Mouse (Mus musculus): ENCODE results near the gene Mrps17.
"Not testable (repeated sequence)": the region's sequence is repeated elsewhere in the genome, so short reads cannot be mapped to it uniquely, and the experiment has no call there.

Gene Mrps17

DNA sequence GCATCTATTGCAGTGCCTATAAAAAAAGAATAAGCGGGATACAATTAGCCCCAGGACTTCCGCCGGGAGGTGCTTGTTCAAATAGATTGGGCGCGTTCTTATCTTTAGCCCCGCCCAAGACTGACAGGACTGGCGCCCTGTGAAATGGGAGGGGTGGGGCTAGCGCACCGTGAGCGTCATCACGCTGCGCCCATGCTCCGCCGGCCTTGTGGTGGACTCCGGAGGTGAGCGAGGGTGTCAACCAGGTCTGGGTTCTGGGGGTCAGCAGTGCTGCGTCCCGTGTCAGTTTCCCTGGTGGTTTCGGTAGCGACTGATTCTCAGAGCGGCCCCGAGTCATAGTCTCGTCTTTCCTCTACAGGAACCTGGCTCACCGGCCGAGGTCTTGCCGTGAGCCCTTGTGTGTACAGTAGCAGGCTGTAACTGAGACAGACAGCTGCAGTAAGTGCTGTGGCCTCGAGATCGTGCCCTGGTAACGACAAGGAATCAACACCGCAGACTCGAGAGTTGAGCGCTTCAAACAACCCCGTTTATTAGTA is at the start of gene Mrps17:
Gene Mrps17, plus strand, starts transcription at position 172 of the 536 bp plus-strand sequence.
- peak; percentile 99 for DNase-seq (ENCODE audit: low read depth, low spot score)

DNA sequence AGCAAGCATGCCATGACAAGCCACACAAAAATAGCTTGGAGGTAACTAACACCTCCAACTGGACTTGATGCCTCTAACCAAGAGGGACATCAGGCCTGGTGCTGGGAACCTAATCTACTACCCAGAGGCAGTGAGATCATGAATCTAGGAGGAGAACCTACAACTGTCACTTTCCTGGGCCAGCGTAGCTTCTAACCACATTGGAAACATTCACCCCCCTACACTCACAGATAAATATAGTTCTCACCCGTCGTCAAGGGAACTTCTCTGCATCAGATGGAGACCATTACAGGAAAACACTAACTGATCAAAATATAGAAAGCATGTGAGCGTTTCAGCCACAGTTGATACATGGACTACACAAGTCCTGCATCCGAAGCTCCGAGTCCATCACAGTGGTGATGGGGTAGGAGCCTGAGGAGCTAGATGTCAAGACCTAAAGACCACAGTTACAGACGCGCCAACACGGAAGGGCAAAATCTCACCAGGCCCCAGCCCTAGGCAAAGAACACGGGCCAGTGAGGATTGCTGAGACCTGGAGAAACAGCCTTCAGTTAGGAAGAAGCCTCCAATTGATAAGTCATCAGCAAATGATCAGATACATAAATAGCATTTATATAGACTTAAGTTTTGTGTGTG is 48.9 kb upstream of the Mrps17 start:
- DNase-seq (ENCODE audit: low read depth, low spot score): no peak

DNA sequence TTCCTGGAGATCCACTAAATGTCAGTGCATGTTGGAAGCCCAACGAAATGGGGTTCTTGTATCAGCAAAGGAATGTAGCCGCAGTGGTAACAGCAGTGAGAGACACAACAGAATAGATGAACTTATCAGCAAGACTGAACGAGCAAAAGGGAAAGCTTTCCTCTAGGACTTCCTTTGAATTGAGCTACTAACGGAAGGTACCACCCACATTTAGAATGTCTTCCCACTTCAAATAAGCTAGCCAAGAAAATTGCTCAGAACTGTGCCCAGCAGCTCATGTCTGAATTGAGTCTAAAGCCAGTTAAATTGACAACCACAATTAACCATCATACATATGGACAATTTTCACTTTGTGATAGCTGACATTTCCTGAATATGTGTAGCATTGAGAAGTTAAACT is 47.4 kb upstream of the Mrps17 start:
- no peak for DNase-seq (ENCODE audit: low read depth, low spot score)

DNA sequence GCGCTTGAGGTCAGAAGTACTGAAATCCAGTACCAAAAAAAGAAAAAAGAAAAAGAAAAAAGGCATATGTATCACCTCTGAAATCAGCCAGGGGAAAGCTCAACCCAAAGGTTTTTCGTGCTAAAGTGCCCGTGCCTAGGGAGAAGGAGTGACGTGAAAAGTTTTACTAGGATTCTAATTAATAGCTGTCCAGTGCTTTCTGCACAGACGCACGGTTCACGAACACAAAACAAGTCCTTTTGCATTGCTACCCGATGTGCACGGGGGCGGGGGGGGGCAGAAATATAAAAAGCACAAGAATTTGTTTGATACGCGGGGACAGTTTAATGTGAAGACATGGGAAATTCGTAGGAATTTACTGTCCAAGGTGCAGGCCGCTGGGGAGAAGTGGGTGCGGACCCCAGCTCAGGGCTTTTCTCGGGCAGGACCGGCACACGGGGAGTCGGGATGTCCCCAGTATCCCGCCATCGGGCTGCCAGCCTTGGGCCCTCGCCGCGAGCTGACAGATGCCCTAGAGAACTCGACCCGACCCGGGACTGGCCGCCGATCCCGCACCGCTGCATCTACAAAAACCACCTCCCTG is 45.8 kb upstream of the Mrps17 start:
- no peak for DNase-seq (ENCODE audit: low read depth, low spot score)

DNA sequence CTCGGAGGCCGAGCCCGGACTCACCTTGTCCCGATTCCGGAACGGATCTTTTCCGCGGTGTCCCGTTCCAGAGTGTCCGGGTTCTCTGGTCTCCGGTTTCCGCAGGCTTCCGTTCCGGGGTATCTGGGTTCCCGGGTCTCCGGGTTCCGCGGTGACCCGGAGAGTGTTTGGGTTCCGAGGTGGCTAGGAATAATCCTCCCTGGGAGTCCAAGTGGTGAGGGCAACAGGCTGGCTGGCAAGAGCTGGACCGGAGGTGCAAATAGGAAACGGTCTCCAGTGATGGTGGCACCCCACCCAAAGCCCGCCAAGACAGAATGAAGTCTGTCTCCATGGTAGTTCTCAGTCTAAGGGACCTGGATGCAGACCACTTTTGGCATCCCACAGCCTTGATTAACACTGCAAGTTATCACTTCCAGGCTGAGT is 45.2 kb upstream of the Mrps17 start, which contains the start of gene Zfp11:
Gene Zfp11, minus strand, starts transcription at position 64 of the 423 bp plus-strand sequence.
- peak; percentile 72 for DNase-seq (ENCODE audit: low read depth, low spot score)

DNA sequence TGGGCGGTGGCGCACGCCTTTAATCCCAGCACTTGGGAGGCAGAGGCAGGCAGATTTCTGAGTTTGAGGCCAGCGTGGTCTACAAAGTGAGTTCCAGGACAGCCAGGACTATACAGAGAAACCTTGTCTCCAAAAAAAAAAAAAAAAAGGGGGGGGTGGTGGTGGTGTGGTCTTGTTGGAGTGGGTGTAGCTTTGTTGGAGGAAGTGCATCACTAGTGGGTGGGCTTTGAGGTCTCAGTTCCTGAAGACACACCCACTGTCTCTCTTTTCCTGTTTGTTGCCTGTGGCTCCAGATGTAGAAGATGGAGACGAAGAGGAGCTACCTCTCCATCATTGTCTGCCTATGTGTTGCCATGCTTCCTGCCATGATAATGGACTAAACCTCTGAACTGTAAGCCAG is 30.2 kb upstream of the Mrps17 start:
- DNase-seq (ENCODE audit: low read depth, low spot score): not testable (repeated sequence)

DNA sequence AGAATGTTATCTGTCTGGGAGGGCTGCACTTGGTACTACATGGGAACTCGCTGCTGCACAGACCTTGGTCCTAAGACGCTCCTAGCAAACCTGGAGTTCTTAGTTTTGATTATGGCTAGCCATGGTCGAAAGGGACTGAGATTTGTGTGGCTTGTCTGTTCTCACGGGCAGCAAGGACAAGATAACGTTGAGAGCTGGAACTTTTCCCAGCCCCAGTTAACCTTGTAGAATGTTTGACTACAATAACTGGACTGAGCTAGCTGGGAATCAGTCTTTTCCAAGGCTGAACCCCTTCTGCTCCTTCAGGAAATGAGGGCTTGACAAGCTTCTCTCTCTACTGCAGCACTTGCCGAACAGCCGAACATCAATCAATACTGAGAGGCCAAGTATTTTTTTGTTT is 27.7 kb upstream of the Mrps17 start:
- no peak for DNase-seq (ENCODE audit: low read depth, low spot score)

DNA sequence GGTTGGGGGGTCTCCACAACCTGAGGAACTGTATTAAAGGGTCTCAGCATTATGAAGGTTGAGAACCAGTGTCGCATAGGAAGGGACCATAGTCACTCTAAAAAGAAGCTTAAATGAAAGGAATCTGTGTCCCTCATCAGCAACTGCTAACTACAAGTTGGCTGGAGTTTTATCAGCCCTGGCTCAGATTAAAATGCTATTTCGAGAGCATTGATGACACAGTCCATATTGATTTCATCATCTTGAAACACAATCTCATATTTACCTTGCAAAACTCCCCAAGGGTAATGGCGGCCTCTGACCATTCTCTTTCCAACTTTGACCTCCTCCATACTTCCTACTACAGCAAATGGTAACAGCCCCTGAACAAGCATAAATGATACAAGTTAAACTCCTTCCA is 24.8 kb upstream of the Mrps17 start:
- DNase-seq (ENCODE audit: low read depth, low spot score): no peak

DNA sequence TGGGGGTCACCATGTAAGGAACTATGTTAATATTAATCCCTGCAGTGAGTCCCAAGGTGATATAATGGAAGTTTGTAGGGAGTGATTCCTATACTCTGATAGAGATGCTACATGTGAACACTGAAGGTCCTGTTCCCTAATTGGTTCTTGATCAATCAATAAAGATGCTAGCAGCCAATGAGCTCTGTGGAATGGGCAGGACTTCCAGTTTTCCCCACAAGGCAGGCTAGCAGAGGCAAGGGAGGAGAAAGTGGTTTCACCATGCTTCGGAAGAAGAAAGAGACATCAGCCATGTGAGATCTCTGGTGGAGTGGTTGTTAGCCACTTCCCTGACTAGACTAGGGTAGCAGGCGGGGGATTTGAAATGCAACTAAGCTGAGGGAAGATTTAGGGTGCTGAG is 14.8 kb upstream of the Mrps17 start:
- DNase-seq (ENCODE audit: low read depth, low spot score): peak; percentile 72

DNA sequence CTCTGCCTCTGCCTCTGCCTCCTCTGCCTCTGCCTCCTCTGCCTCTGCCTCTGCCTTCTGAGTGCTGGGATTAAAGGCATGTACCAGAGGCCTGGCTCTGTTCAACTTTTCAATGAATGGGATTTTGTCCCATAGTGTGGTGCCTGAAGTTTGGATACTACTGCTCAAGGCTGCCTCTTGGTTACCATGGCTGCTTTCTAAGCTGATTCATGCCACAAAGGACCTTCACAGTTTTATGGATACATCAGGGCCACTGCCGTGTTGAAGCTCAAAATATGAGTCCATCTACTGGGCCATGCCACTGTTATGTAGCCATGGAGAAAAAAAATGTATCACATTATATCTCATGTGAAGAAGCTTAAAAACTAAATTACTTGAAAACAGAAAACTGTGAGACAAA is 13.6 kb upstream of the Mrps17 start:
- no peak for DNase-seq (ENCODE audit: low read depth, low spot score)

DNA sequence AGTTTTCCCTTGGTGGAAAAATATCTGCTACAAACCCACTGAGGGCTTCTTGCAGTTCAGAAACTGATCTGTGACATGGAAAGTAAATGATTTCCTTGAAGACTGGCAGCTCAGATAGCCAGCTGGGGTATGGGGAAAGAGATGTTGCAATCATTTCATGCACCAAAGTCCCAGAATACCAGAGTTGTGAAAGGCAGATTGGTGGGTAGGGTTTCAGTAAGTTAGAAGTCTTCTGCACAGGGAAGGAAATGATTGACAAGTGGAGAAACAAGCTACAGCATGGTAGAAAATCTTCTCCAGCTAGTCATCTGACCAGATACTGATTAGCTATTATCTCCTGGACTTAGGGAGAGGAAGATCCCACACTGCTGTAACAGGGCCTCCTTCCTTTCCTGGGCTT is 11.9 kb upstream of the Mrps17 start:
- DNase-seq (ENCODE audit: low read depth, low spot score): no peak

DNA sequence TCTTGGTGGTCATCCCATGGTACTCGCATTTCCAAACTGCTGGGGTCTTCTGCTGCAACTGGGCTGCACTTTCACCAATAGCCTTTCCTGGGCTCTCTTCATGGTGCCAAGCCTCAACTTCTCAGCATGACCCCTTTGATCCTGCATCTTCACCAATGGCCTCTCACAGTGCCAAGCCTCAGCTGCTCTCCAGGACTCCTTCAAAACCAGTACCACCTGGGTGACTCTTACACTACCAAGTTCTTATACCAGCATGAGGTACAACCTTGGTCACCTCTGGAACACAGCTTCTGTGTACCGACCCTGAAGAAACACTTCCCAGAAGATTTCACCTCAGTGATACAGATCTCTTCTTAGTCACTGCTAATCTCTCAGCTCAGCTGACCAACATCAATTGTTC is 6.9 kb upstream of the Mrps17 start, which contains the start of gene Sept14:
Gene Sept14, minus strand, starts transcription at position 101 of the 400 bp plus-strand sequence.
- DNase-seq (ENCODE audit: low read depth, low spot score): no peak

DNA sequence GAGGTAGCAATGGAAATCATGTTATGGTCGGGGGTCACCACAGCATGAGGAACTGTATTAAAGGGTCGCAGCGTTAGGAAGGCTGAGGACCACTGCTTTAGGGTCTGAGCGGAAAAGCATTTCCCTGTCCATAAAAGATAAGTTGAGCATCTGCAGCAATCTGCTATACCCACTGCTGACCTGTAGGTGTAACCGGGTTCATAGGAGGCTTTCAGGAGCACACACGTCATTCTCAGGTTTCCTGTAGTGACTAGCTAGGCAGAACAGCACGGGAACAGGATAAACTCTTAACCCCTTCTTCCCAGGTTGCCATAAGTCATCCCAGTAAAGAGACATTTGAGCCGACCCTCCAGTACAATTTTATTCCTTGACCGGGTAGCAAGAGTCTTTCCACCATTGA is 1.7 kb downstream of the Mrps17 start:
- peak; percentile 31 for DNase-seq (ENCODE audit: low read depth, low spot score)

DNA sequence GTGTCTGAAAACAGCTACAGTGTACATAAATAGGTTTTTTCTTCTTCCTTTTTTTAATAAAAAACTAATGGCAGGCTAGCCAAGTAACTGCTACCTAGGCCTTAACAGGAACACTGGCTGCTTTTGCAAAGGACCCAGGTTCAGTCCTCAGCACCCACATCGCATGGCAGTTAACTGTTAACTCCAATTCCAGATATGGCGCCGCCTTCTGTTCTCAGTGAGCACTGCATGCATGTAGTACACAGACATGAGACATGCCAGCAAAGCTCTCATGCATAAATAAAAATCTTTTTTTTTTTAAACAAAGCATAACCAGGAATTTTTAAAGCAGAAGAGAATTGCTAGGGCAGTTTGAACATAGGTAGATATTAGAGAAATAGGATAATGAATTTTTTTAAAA is 4.9 kb downstream of the Mrps17 start:
- DNase-seq (ENCODE audit: low read depth, low spot score): peak; percentile 24

DNA sequence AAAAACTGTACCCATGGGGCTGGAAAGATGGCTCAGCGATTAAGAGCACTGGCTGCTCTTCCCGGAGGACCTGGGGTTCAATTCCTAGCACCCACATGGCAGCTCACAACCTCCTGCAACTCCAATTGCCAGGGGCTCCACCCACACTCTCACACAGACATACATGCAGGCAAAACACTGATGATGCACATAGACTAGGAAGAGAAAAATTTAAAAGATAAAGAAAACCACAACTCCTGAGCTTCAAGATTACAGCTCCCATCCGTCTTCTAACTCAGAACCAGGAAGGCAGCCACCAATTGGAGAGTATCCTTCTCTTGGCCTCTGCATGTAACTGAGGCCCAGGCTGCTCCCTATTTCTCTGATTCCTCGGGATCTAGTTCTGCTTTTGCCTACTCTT is 9.0 kb downstream of the Mrps17 start:
- no peak for DNase-seq (ENCODE audit: low read depth, low spot score)

DNA sequence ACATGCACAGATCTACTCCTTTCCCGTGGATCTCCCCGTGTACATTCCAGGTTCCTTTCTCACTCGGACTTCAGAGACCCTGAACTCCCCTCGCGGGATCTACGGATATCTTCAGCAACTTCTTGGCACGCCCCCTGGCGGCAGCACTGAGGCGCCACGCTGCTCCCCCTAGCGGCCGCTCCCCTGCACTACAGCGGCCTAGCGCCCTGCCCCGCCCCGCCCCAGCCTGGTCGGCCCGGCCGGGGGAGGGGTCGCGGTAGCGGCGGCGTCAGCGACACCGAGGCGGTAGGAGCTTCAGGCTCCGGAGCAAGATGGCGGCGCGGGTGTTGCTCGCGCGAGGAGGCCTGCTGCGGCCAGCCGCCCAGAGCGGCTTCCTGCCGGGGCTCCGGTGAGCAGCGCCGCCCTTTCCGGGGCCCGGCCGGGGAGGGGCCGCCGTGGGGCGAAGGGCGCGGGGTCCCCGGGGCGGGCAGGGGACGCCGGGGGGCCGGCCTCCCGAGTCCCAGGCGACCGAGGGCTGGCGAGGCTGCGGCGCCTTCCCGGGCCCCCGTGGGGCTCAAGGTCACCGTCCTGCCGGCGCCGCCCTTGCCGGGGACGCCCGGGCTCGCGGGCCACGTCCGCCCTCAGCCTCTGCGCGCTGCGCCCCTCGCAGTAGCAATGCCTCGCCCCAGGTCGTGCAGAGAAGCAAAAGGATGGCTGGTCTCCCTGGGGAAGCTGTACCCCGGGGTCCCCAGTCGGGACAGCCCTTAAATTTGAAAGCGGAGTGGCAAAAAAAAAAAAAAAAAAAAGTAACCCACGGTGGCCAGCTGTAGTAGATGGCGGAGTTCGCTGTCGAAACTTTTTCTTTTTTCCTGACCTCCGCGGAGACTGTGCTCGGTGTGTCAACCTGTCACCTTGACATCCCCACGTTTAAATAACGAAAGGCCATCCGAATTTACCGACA is 9.8 kb downstream of the Mrps17 start, which contains the start of gene Nipsnap2:
Gene Nipsnap2, plus strand, starts transcription at position 230 of the 940 bp plus-strand sequence.
- DNase-seq (ENCODE audit: low read depth, low spot score): peak; percentile 91

DNA sequence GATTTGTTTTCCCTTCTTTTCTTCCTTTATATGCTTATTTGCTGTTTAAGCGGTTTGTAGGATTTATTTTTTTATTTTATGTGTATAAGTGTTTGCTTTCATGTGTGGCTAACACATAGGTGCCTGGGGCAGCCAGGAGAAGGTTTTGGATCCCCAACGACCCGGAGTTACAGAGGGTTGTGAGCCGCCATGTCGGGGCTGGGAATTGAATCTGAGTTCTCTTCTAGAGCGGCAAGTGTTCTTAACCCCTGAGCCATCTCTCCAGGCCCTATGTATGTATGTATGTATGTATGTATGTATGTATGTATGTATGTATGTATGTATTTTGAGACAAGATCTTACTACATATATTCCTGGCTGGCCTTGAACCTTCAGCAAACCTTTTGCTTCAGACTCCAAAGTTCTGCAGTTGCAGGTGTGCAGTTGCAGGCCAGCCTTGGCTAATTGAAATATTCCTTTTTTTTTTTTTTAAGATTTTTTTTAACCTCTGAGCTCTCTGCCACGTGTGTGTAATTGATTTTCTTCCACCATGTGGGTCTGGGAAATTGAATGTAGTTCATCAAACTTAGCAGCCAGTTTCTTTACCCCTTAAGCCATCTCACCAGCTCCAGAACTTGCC is 10.6 kb downstream of the Mrps17 start:
- peak; percentile 18 for DNase-seq (ENCODE audit: low read depth, low spot score)

DNA sequence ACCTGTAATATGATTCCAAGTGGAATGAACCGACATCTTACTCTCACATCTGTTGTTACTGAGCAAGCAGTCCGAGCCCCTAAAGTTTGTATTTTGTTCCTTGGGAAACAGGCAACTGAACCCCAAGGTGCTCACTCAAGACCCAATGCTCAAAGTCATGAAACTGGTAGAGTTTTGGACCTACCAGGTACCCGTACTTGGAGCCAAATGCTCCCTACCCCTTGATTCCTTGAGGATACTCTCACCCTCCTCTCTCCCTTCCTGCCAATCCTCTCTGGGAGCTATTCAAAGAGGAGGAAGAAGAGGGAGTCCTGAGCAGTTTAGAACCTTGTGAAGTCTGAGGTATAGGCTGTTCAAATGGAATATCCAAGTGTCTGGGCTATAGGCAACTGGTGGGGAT is 11.5 kb downstream of the Mrps17 start:
- no peak for DNase-seq (ENCODE audit: low read depth, low spot score)

DNA sequence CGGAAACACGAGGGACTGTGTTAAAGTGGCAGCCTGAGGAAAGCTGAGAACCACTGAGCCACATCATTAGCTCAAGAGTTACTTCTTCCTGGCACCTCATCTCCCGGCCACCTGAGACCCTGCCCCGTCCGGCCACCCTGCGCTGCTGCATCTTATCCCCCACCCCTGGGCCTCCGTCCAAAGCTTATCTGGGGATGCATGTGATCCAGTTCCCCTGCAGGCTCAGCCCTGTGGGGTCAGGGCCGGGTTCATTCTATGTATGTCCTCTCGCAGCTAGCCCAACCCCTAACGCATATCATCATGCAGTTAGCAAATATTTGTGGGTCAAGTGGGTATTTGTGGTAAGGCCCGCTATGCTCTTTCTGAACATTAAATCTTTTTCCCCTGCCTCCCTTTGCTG is 14.0 kb downstream of the Mrps17 start:
- peak; percentile 54 for DNase-seq (ENCODE audit: low read depth, low spot score)

DNA sequence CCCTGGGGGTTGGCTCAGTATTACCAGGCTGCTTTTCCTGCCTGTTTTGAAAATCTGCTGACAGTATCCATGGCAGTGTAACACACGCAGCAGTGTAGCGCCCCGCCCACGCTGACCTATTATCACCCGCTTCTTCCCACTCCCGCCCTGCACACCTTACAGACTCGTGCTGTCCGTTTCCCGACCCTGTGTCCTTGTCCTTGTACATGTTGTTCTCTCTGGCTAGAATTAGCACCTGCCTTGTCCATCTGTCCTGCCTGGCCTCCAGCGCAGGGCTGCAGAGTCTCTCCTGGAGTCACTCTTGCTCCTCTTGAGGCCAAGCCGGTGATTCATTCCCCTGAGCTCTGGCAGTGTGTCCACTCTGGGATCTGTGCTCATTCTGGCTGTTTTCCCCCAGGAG is 15.0 kb downstream of the Mrps17 start:
- peak; percentile 88 for DNase-seq (ENCODE audit: low read depth, low spot score)

DNA sequence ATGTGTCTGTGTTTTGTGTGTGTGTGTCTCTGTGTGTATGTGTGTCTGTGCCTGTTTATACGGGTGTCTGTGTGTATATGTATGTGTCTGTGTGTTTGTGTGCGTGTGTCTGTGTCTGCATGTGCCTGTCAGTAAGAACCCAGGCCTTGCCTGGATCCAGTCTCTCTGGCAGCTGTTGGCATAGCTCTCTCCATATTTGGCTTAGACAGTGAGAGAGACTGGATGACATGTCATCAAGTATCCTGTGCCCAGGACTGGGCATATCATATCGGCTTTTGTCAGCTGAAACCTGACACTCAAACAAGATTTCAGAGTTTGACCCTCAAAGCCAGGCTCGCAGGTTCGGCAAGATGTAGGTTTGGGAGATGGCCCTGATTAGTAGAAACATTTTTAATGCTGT is 15.7 kb downstream of the Mrps17 start:
- peak; percentile 51 for DNase-seq (ENCODE audit: low read depth, low spot score)

DNA sequence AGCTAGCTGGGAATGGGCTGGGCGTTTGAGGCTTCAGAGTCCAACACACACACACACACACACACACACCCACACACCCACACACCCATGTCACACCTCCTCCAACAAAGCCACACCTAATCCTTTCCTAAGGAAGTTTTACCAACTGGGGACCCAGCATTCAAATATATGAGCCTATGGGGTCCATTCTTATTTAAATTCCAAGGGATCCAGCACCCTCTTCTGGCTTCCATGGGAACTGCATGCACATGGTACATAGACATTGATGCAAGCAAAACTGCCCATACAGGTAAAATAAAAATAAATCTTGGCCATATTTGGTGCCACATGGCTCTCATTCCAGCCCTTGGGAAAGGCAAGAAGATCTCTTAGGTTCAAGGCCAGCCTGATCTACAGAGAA is 25.7 kb downstream of the Mrps17 start:
- peak; percentile 64 for DNase-seq (ENCODE audit: low read depth, low spot score)
